Mouse (Mus musculus) liver, adult 2 months (tissue): ENCODE measurements around the gene Bmpr1a.

Experiments
- CTCF ChIP-seq: fragments of 200-500 bp; IDR thresholded peaks from 2 replicates; pipeline ENCODE4 v1.5.1; 2011; ENCODE audit warnings: low read depth, low read length, control low read depth
- POLR2A ChIP-seq: fragments of 200-500 bp; IDR thresholded peaks from 2 replicates; pipeline ENCODE4 v1.6.1; 2011; ENCODE audit warnings: low read length, control low read depth; ENCODE audit not compliant: insufficient read depth; ENCODE audit errors: extremely low read depth

DNA sequence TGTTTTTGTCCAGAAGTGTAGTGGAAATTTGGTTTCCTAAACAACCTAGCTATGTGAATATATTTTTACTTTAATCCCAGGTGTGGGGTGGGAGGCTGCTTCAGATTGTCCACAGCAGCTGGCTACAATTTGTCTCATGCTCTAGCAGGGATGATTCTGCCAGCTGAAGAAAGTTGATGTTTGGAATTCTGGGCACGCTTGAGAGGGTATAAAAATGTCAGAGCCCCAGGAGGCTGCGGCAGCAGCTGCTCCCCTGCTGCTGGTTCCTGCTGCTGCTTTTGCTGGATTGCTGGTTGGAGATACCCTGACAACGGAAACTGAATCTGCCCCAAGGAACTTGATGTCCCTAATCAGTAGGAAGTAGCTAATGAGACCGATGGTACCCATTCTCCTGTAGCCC, 60.6 kb downstream of the Bmpr1a start:
- TF ChIP-seq CTCF (no peak), POLR2A (no peak)
